In genomic region chr2:17832726-17833125, GRCm38 (mm10) we compare ENCODE assay signal across 11 mouse cellular contexts.
DNase-seq lines count a peak whose midpoint lies in the region; ATAC-seq and TF ChIP-seq lines count a peak whose summit lies in the region.
"Had no signal": no experiment of that assay in that cellular context is flagged by ENCODE, and none has a peak within 500 bp of the region (broad histone marks: within the 10 kb centered on the region; RNA-seq: fewer than 3 reads in every experiment).

No protein-coding gene starts in this region.

- H3K36me3 ChIP-seq in intestine, postnatal 0 days (ENCODE audit: control insufficient read depth, insufficient read depth) = no peaks in the 10 kb centered on the region
- no peaks in the 10 kb centered on the region for H3K36me3 ChIP-seq in intestine, embryonic 16.5 days (ENCODE audit: control insufficient read depth, insufficient read depth, low read length)
- no peaks in the 10 kb centered on the region for H3K36me3 ChIP-seq in MEL (ENCODE audit: control insufficient read depth in 1 of 2, insufficient read depth in 2 of 2, low read length in 2 of 2)
- no peaks in the 10 kb centered on the region for H3K36me3 ChIP-seq in splenic B cell, adult 2 months (ENCODE audit: control insufficient read depth, insufficient read depth, low read length, poor library complexity, severe bottlenecking)
- no peaks in the 10 kb centered on the region for H3K36me3 ChIP-seq in kidney, embryonic 16.5 days (ENCODE audit: insufficient read depth, low read length)

- no peaks in the 10 kb centered on the region for H3K9me3 ChIP-seq in intestine, postnatal 0 days (ENCODE audit: control insufficient read depth)
- no peaks in the 10 kb centered on the region for H3K9me3 ChIP-seq in intestine, embryonic 16.5 days (ENCODE audit: control insufficient read depth, low read length)
- no peaks in the 10 kb centered on the region for H3K9me3 ChIP-seq in MEL (replicated peaks; ENCODE audit: insufficient read depth, low read length)
- H3K9me3 ChIP-seq in kidney, embryonic 16.5 days (ENCODE audit: low read length) = peaks cover 3% of the 10 kb centered on the region; the same call in 1 of the 2 replicates

- peak; percentile 15 for DNase-seq in testis, postnatal 14 days (ENCODE audit: low spot score)
- DNase-seq in testis, postnatal 10 days (ENCODE audit: low spot score) = no peak
- peak; percentile 32 for DNase-seq in MEL (ENCODE audit: low read depth, low spot score)
- DNase-seq in splenic B cell, adult 2 months (ENCODE audit: low read depth, low spot score) = peak; percentile 6
- DNase-seq: cerebellum, adult 9-10 months; heart, adult 11 months; heart, postnatal 14 days; thymus, adult 18-20 months had no signal

- H3K9ac ChIP-seq in intestine, postnatal 0 days (ENCODE audit: low read depth, low read length) = no peak overlapping the region
- H3K9ac ChIP-seq in intestine, embryonic 16.5 days (ENCODE audit: low read depth, low read length) = no peak overlapping the region
- no peak overlapping the region for H3K9ac ChIP-seq in MEL (ENCODE audit: control insufficient read depth, low read depth, low read length, poor library complexity, severe bottlenecking)
- H3K9ac ChIP-seq in kidney, embryonic 16.5 days (replicated peaks; ENCODE audit: low read length) = no peak overlapping the region

- no peak overlapping the region for H3K4me3 ChIP-seq in intestine, postnatal 0 days (ENCODE audit: low read depth, low read length)
- H3K4me3 ChIP-seq in intestine, embryonic 16.5 days (ENCODE audit: low read length) = no peak overlapping the region
- H3K4me3 ChIP-seq in MEL (ENCODE audit: control insufficient read depth in 1 of 2, insufficient read depth in 1 of 2, low read depth in 2 of 2, low read length in 2 of 2) = no peak overlapping the region
- no peak overlapping the region for H3K4me3 ChIP-seq in kidney, embryonic 16.5 days (ENCODE audit: low read length)

- no peaks in the 10 kb centered on the region for H3K27me3 ChIP-seq in intestine, postnatal 0 days (replicated peaks; ENCODE audit: control insufficient read depth, insufficient read depth, low read length)
- H3K27me3 ChIP-seq in intestine, embryonic 16.5 days (replicated peaks; ENCODE audit: control insufficient read depth, insufficient read depth, low read length) = no peaks in the 10 kb centered on the region
- H3K27me3 ChIP-seq in MEL (ENCODE audit: control insufficient read depth in 1 of 2, insufficient read depth in 2 of 2, low read length in 2 of 2) = no peaks in the 10 kb centered on the region
- H3K27me3 ChIP-seq in splenic B cell, adult 2 months (ENCODE audit: control insufficient read depth, insufficient read depth, low read length, poor library complexity, severe bottlenecking) = no peaks in the 10 kb centered on the region
- H3K27me3 ChIP-seq in kidney, embryonic 16.5 days (ENCODE audit: insufficient read depth, low read length) = no peaks in the 10 kb centered on the region

- no peak overlapping the region for H3K4me2 ChIP-seq in intestine, postnatal 0 days (replicated peaks; ENCODE audit: low read depth)
- no peak overlapping the region for H3K4me2 ChIP-seq in intestine, embryonic 16.5 days (ENCODE audit: low read depth, low read length)
- H3K4me2 ChIP-seq in kidney, embryonic 16.5 days (replicated peaks; ENCODE audit: low read depth, low read length) = no peak overlapping the region

- H3K27ac ChIP-seq in intestine, postnatal 0 days (ENCODE audit: low read depth, low read length) = no peak overlapping the region
- no peak overlapping the region for H3K27ac ChIP-seq in intestine, embryonic 16.5 days (ENCODE audit: low read length)
- H3K27ac ChIP-seq in MEL (ENCODE audit: control insufficient read depth, low read depth, low read length) = no peak overlapping the region
- H3K27ac ChIP-seq in kidney, embryonic 16.5 days (ENCODE audit: low read length) = no peak overlapping the region

- TF ChIP-seq POLR2A in MEL (IDR thresholded peaks at IDR 0.05; ENCODE audit: control insufficient read depth in 1 of 2, insufficient read depth in 1 of 2, low read depth in 1 of 2, low read length in 2 of 2, poor library complexity in 1 of 2) = no peak

- no peaks in the 10 kb centered on the region for H3K79me2 ChIP-seq in MEL (ENCODE audit: control insufficient read depth, insufficient read depth, low read length, poor library complexity)

- 84% methylated on average over 3 of the region's 3 CpGs for WGBS in intestine, postnatal 0 days
- WGBS in intestine, embryonic 16.5 days = 83% methylated on average over 3 of the region's 3 CpGs
- 81% methylated on average over 3 of the region's 3 CpGs for WGBS in kidney, embryonic 16.5 days

- no peak for TF ChIP-seq EP300 in MEL (IDR thresholded peaks at IDR 0.05; ENCODE audit: low read depth in 1 of 2, low read length in 2 of 2)

- no peaks in the 10 kb centered on the region for H3K4me1 ChIP-seq in intestine, postnatal 0 days (replicated peaks; ENCODE audit: control insufficient read depth, insufficient read depth, low read length)
- H3K4me1 ChIP-seq in intestine, embryonic 16.5 days (ENCODE audit: control insufficient read depth, insufficient read depth, low read length) = no peaks in the 10 kb centered on the region
- H3K4me1 ChIP-seq in MEL (ENCODE audit: control insufficient read depth in 1 of 2, insufficient read depth in 2 of 2, low read length in 2 of 2) = no peaks in the 10 kb centered on the region
- H3K4me1 ChIP-seq in kidney, embryonic 16.5 days (ENCODE audit: insufficient read depth, low read length) = no peaks in the 10 kb centered on the region

- no peak for ATAC-seq in intestine, postnatal 0 days
- ATAC-seq in intestine, embryonic 16.5 days = no peak
- ATAC-seq in kidney, embryonic 16.5 days (ENCODE audit: low FRiP score, low TSS enrichment) = no peak

- no peak for TF ChIP-seq RAD21 in MEL (IDR thresholded peaks at IDR 0.05; ENCODE audit: low read depth, low read length)

- TF ChIP-seq CTCF in intestine, postnatal 0 days (IDR thresholded peaks at IDR 0.05; ENCODE audit: low read depth) = peak; percentile 42; the same call in 1 of the 2 replicates
- peak in 2 of 3 experiments; percentile 21 to 39; a peak in 2 of 6 replicates for TF ChIP-seq CTCF in MEL (IDR thresholded peaks at IDR 0.05 in 2 of 3, conservative IDR thresholded peaks at IDR 0.05 in 1 of 3; ENCODE audit: control insufficient read depth in 1 of 3, insufficient read depth in 1 of 3, low read depth in 2 of 3, low read length in 3 of 3, poor library complexity in 1 of 3, severe bottlenecking in 1 of 3)

TF ChIP-seq in MEL, 35 proteins besides CTCF, POLR2A, EP300 and RAD21:
- TF ChIP-seq MAX (IDR thresholded peaks at IDR 0.05; ENCODE audit: low read length) (no peak), SMC3 (IDR thresholded peaks at IDR 0.05; ENCODE audit: low read depth, low read length) (0 out of 2 replicates have a peak, but pooled peaks have one; percentile 25)
TF ChIP-seq in MEL: peak in this region for 1.
